In the genomic region with DNA sequence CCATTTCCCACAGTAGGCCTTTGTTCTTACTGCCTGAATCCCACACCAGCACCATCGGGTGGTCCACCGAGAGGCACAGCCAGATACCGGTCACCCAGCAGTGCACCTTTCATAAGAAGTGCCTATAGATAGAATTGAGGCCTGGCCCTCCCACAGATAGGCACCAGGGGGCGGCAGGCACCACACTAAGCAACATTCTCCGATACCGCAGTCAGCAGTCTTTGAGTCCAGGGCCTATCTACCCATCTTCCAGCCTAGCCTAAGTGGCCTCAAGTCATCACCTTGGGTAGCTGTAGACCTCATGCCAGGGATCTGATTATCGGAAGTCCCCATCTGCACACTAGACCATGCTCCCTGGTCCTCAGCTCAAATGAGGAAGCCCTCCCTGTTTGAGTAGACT, we compare ENCODE assay signal across 8 mouse cellular contexts. TPM values are rescaled to one million over a fixed set of nuclear protein-coding genes. Genes with fewer than 3 reads are reported as not detected.
DNase-seq lines count a peak whose midpoint lies in the region; ATAC-seq and TF ChIP-seq lines count a peak whose summit lies in the region.

No protein-coding gene starts in this region.

- peak; percentile 35; the same call in 1 of the 2 replicates for TF ChIP-seq POLR2A in heart, adult 2 months (IDR thresholded peaks at IDR 0.05; ENCODE audit: insufficient read depth, low read depth, low read length)

- peak; percentile 76 for ATAC-seq in forebrain, embryonic 13.5 days
- peak; percentile 53 for ATAC-seq in intestine, postnatal 0 days
- ATAC-seq in stomach, embryonic 14.5 days (ENCODE audit: insufficient number of reproducible peaks, insufficient read depth, low FRiP score, low read depth): peak; percentile 44

- 0 out of 2 replicates have a peak, but pooled peaks cover 1% of the 10 kb centered on the region for H3K4me1 ChIP-seq in heart, adult 2 months (ENCODE audit: control insufficient read depth, insufficient read depth, low read length)
- peaks cover 19% of the 10 kb centered on the region for H3K4me1 ChIP-seq in forebrain, embryonic 13.5 days
- H3K4me1 ChIP-seq in intestine, postnatal 0 days (replicated peaks; ENCODE audit: control insufficient read depth, insufficient read depth, low read length): 0 out of 2 replicates have a peak, but pooled peaks cover 2% of the 10 kb centered on the region
- peaks cover 51% of the 10 kb centered on the region for H3K4me1 ChIP-seq in midbrain, embryonic 10.5 days
- peaks cover 8% of the 10 kb centered on the region; the same call in 1 of the 2 replicates for H3K4me1 ChIP-seq in stomach, embryonic 14.5 days (ENCODE audit: control insufficient read depth, insufficient read depth, low read length)

- peak; percentile 48 to 60 for DNase-seq in heart, adult 2 months
- DNase-seq in heart, adult 11 months: no peak
- peak; percentile 80 for DNase-seq in brain, adult 2 months (ENCODE audit: low read depth, low spot score)
- peak; percentile 71 for DNase-seq in left cerebral cortex, postnatal 4 days
- DNase-seq in midbrain, embryonic 10.5 days (ENCODE audit: low spot score): peak; percentile 64

- H3K9me3 ChIP-seq in forebrain, embryonic 13.5 days (replicated peaks): no peaks in the 10 kb centered on the region
- no peaks in the 10 kb centered on the region for H3K9me3 ChIP-seq in intestine, postnatal 0 days (ENCODE audit: control insufficient read depth)
- no peaks in the 10 kb centered on the region for H3K9me3 ChIP-seq in midbrain, embryonic 10.5 days (replicated peaks)
- H3K9me3 ChIP-seq in stomach, embryonic 14.5 days (ENCODE audit: control insufficient read depth, low read depth, low read length): no peaks in the 10 kb centered on the region

- H3K9ac ChIP-seq in heart, adult 2 months (ENCODE audit: low read depth, low read length): no peak overlapping the region
- H3K9ac ChIP-seq in forebrain, embryonic 13.5 days: no peak overlapping the region
- H3K9ac ChIP-seq in intestine, postnatal 0 days (ENCODE audit: low read depth, low read length): no peak overlapping the region
- no peak overlapping the region for H3K9ac ChIP-seq in stomach, embryonic 14.5 days (replicated peaks; ENCODE audit: low read depth, low read length)

- intact Hi-C loops in heart, adult 2 months (cut with DNase I): loop anchor here (2.0 kb wide), 1 partner anchor 85 kb away; a partner anchor contains a TSS
- intact Hi-C loops in left cerebral cortex, postnatal 4 days (cut with DNase I): loop anchor here (5.0 kb wide), 1 partner anchor 86 kb away; a partner anchor contains a TSS

- no peak overlapping the region for H3K4me3 ChIP-seq in heart, adult 2 months
- no peak overlapping the region for H3K4me3 ChIP-seq in forebrain, embryonic 13.5 days
- H3K4me3 ChIP-seq in intestine, postnatal 0 days (ENCODE audit: low read depth, low read length): no peak overlapping the region
- H3K4me3 ChIP-seq in midbrain, embryonic 10.5 days: no peak overlapping the region
- H3K4me3 ChIP-seq in stomach, embryonic 14.5 days (ENCODE audit: low read depth, low read length): no peak overlapping the region

- WGBS in heart, adult 2 months: 23% methylated on average over 7 of the region's 7 CpGs
- WGBS in forebrain, embryonic 13.5 days: 49% methylated on average over 7 of the region's 7 CpGs
- WGBS in intestine, postnatal 0 days: 37% methylated on average over 7 of the region's 7 CpGs
- WGBS in midbrain, embryonic 10.5 days: 54% methylated on average over 7 of the region's 7 CpGs
- WGBS in stomach, embryonic 14.5 days: 40% methylated on average over 7 of the region's 7 CpGs

- TF ChIP-seq CTCF in heart, adult 2 months (IDR thresholded peaks at IDR 0.05): peak; percentile 77
- peak; percentile 90 for TF ChIP-seq CTCF in intestine, postnatal 0 days (IDR thresholded peaks at IDR 0.05; ENCODE audit: low read depth)

- TF ChIP-seq EP300 in heart, adult 2 months (IDR thresholded peaks at IDR 0.05; ENCODE audit: insufficient read depth, low read depth, low read length): 0 out of 2 replicates have a peak, but pooled peaks have one; percentile 40

- H3K27me3 ChIP-seq in heart, adult 2 months (ENCODE audit: control insufficient read depth, insufficient read depth, low read length): no peaks in the 10 kb centered on the region
- peaks cover 18% of the 10 kb centered on the region for H3K27me3 ChIP-seq in forebrain, embryonic 13.5 days
- no peaks in the 10 kb centered on the region for H3K27me3 ChIP-seq in intestine, postnatal 0 days (replicated peaks; ENCODE audit: control insufficient read depth, insufficient read depth, low read length)
- H3K27me3 ChIP-seq in midbrain, embryonic 10.5 days (ENCODE audit: low read depth, poor library complexity, severe bottlenecking): peaks cover 31% of the 10 kb centered on the region
- no peaks in the 10 kb centered on the region for H3K27me3 ChIP-seq in stomach, embryonic 14.5 days (ENCODE audit: control insufficient read depth, insufficient read depth, low read length)

- H3K4me2 ChIP-seq in forebrain, embryonic 13.5 days: no peak overlapping the region
- H3K4me2 ChIP-seq in intestine, postnatal 0 days (replicated peaks; ENCODE audit: low read depth): no peak overlapping the region
- no peak overlapping the region for H3K4me2 ChIP-seq in stomach, embryonic 14.5 days (replicated peaks; ENCODE audit: low read depth, low read length)

- no peak overlapping the region for H3K27ac ChIP-seq in heart, adult 2 months
- H3K27ac ChIP-seq in forebrain, embryonic 13.5 days: no peak overlapping the region
- H3K27ac ChIP-seq in intestine, postnatal 0 days (ENCODE audit: low read depth, low read length): no peak overlapping the region
- 0 out of 2 replicates have a peak overlapping the region, but pooled peaks have one; percentile 13 for H3K27ac ChIP-seq in midbrain, embryonic 10.5 days (replicated peaks)
- no peak overlapping the region for H3K27ac ChIP-seq in stomach, embryonic 14.5 days (ENCODE audit: low read length)

- no peaks in the 10 kb centered on the region for H3K79me2 ChIP-seq in heart, adult 2 months (replicated peaks; ENCODE audit: control insufficient read depth, insufficient read depth, low read length)

- no peaks in the 10 kb centered on the region for H3K36me3 ChIP-seq in heart, adult 2 months (ENCODE audit: control insufficient read depth, insufficient read depth, low read length)
- peaks cover 56% of the 10 kb centered on the region for H3K36me3 ChIP-seq in forebrain, embryonic 13.5 days (ENCODE audit: poor library complexity, severe bottlenecking)
- H3K36me3 ChIP-seq in intestine, postnatal 0 days (ENCODE audit: control insufficient read depth, insufficient read depth): peaks cover 54% of the 10 kb centered on the region
- H3K36me3 ChIP-seq in midbrain, embryonic 10.5 days: peaks cover 58% of the 10 kb centered on the region
- H3K36me3 ChIP-seq in stomach, embryonic 14.5 days (ENCODE audit: control insufficient read depth, insufficient read depth, low read length): peaks cover 46% of the 10 kb centered on the region

RNA-seq across cellular contexts. Expression of a gene that starts 17.6 kb away (rescaled TPM):
- total RNA-seq in heart, adult 2 months (2021): 10 to 100 TPM; 40.7 to 43.9 TPM
- 59.6 and 81.2 TPM in 2 replicates for polyA plus RNA-seq in heart, adult 2 months (2012; rRNA removed)
- 41.1 and 45.0 TPM in 2 replicates for polyA plus RNA-seq in forebrain, embryonic 13.5 days (2015; fragmentation: Nextera tagmentation; extraction: Ambion mirVana)
- polyA plus RNA-seq in intestine, postnatal 0 days (2015; fragmentation: Nextera tagmentation; extraction: Ambion mirVana): 10.9 and 11.5 TPM in 2 replicates
- total RNA-seq in left cerebral cortex, postnatal 4 days (2021): 10 to 100 TPM; 34.5 to 39.8 TPM
- polyA plus RNA-seq in midbrain, embryonic 10.5 days (2016; fragmentation: Nextera tagmentation; extraction: Ambion mirVana): 47.6 and 48.6 TPM in 2 replicates
- polyA plus RNA-seq in stomach, embryonic 14.5 days (2014; fragmentation: Nextera tagmentation; extraction: Ambion mirVana): 48.3 and 50.4 TPM in 2 replicates

RNA-seq across cellular contexts. Expression of a gene that starts 20.8 kb away (rescaled TPM):
- not detected for total RNA-seq in heart, adult 2 months (2021)
- polyA plus RNA-seq in heart, adult 2 months (2012; rRNA removed): 0.10 TPM in 1 of 2 replicates, not detected in the other
- 243 and 266 TPM in 2 replicates for polyA plus RNA-seq in forebrain, embryonic 13.5 days (2015; fragmentation: Nextera tagmentation; extraction: Ambion mirVana)
- 0.20 and 0.29 TPM in 2 replicates for polyA plus RNA-seq in intestine, postnatal 0 days (2015; fragmentation: Nextera tagmentation; extraction: Ambion mirVana)
- 10 to 100 TPM; 56.8 to 74.5 TPM for total RNA-seq in left cerebral cortex, postnatal 4 days (2021)
- 690 and 827 TPM in 2 replicates for polyA plus RNA-seq in midbrain, embryonic 10.5 days (2016; fragmentation: Nextera tagmentation; extraction: Ambion mirVana)
- polyA plus RNA-seq in stomach, embryonic 14.5 days (2014; fragmentation: Nextera tagmentation; extraction: Ambion mirVana): 0.91 and 1.1 TPM in 2 replicates

RNA-seq across cellular contexts. Expression of a gene that starts 53.2 kb away (rescaled TPM):
- 1 to 10 TPM; 6.1 to 7.0 TPM for total RNA-seq in heart, adult 2 months (2021)
- 16.1 and 18.8 TPM in 2 replicates for polyA plus RNA-seq in heart, adult 2 months (2012; rRNA removed)
- 0.14 and 0.28 TPM in 2 replicates for polyA plus RNA-seq in forebrain, embryonic 13.5 days (2015; fragmentation: Nextera tagmentation; extraction: Ambion mirVana)
- polyA plus RNA-seq in intestine, postnatal 0 days (2015; fragmentation: Nextera tagmentation; extraction: Ambion mirVana): 1.9 and 2.9 TPM in 2 replicates
- 1 to 10 TPM in 1 of 2 experiments, under 1 TPM in 1; 0.58 to 1.1 TPM for total RNA-seq in left cerebral cortex, postnatal 4 days (2021)
- 0.67 and 0.99 TPM in 2 replicates for polyA plus RNA-seq in midbrain, embryonic 10.5 days (2016; fragmentation: Nextera tagmentation; extraction: Ambion mirVana)
- polyA plus RNA-seq in stomach, embryonic 14.5 days (2014; fragmentation: Nextera tagmentation; extraction: Ambion mirVana): 1.2 and 2.9 TPM in 2 replicates

Comparison
In these comparisons a context has a peak if more than half of its experiments do, and no peak if none do; other contexts are left out.
1. RNA of a gene that starts 20.8 kb away (polyA plus RNA-seq): 690 to 827 TPM in midbrain, embryonic 10.5 days and 243 to 266 TPM in forebrain, embryonic 13.5 days; 0.91 to 1.1 TPM in stomach, embryonic 14.5 days, 0.20 to 0.29 TPM in intestine, postnatal 0 days and 0.10 TPM in heart, adult 2 months; every median in the first group is over 100 times any median in the second.
2. Peak in every context shown above with its lines, with median percentiles within 50 percentile points of each other: ATAC-seq.